Mouse (Mus musculus) ovary, postnatal 10 days (tissue): ENCODE measurements around the gene Fam20b.

Experiments
- DNase-seq: peaks from one replicate; pipeline ENCODE4 v3.0.0; 2022; ENCODE audit warnings: low spot score

Gene Fam20b

DNA sequence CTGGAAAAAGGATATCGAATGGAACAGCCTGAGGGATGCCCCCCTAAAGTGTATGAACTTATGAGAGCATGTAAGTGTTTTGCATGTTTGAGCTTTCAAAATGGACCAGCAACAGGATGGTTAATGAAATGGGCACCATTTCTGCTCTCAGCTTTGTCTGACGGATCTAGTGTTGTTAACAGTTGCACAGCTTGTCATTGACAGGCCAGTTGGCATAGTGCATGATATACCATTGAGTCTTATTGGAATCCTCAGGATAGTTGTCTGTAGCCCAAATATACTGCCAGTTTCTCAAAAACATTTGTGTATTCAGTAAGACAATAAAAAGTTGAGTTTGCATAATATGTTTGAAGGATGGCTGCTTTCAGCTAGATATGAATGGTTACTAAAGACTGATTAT, 83.7 kb downstream of the Fam20b start:
- no peak for DNase-seq

DNA sequence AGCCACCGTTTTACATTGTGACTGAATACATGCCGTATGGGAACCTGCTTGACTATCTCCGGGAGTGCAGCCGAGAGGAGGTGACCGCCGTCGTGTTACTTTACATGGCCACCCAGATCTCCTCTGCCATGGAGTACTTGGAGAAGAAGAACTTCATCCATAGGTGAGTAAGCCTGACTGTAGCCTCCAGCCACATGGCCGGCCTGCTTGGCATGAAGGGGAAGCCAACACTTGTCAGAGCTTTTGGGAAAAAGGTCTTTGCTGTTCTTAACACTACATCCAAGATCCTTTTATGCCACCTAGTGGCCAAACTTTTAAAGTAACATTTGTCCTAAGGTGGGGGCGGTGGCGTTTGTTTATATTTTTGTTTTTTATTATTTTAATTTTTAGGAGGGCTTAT, 85.8 kb downstream of the Fam20b start:
- no peak for DNase-seq

DNA sequence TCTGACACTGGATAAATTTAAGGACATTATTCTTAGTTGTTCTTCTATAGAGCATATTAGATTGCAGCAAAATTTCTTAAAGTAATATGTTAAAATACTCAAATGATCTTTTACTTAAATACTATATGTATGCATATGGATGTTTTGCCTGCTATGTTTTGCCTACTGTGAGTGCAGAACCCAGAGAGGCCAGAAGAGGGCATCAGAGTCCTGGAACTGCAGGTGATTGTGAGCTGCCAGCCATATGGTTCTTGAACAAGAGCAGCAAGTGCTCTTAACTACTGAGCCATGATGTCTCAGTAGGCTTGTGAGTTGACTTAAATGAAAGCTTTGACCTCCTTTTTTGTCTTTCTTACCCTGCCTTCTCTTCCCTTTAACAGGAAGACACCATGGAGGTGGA, 87.9 kb downstream of the Fam20b start:
- no peak for DNase-seq

DNA sequence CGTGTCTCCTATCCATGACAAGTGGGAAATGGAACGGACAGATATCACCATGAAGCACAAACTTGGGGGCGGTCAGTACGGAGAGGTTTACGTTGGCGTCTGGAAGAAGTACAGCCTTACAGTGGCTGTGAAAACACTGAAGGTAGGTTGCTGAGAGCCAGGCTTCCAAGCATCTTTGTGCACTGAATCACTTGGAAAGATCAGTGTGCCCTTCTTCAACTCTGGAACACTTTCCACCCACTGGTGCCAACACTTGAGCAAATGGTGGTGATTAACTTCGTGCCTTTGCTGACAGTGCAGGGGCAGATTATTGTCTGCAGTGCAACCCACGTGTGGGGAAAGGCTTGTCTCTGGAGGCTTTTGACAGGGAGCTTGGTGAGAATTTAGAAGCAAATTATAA, 88.9 kb downstream of the Fam20b start:
- no peak for DNase-seq
